Comparison of ENCODE assay signal across 14 mouse cellular contexts in the genomic region with DNA sequence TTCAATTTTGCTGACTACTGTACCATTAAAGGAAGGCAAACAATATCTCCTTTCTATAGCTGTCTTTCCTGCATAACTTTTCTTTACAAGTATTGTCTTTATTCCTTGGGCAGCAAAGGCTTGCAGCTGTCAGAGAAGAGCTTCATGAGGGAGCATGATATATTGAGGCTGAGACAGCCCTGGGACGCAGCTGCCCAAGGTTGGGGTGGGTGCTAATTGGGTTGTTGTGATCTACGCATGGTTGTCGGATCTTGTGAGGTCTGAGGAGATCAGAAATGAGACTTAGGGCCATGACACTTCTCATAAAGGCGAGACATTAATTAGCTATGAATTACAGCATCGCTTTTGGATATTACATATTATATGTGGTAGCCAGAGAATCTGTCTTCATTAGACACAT.
"Had no signal": no experiment of that assay in that cellular context is flagged by ENCODE, and none has a peak within 500 bp of the region (broad histone marks: within the 10 kb centered on the region; RNA-seq: fewer than 3 reads in every experiment).

No protein-coding gene starts in this region.

- H3K36me3 ChIP-seq: limb, embryonic 10.5 days; liver, embryonic 15.5 days had no signal

- H3K9ac ChIP-seq: liver, embryonic 15.5 days had no signal

- H3K4me3 ChIP-seq: layer of hippocampus, adult 2 months; limb, embryonic 10.5 days; liver, embryonic 15.5 days had no signal

- ATAC-seq: lung, postnatal 0 days had no signal

- H3K27me3 ChIP-seq: liver, embryonic 15.5 days had no signal

- H3K27ac ChIP-seq: kidney, postnatal 0 days; layer of hippocampus, adult 2 months; limb, embryonic 10.5 days; liver, embryonic 15.5 days had no signal

- H3K4me2 ChIP-seq: liver, embryonic 11.5 days; liver, embryonic 15.5 days had no signal

- DNase-seq: kidney, adult 11 months; kidney, adult 9 months; kidney, postnatal 4 days; lung, adult 2 months; lung, postnatal 36 days; right cerebral cortex, adult 18-20 months; right cerebral cortex, postnatal 25 days; thymus, postnatal 36 days had no signal

- H3K9me3 ChIP-seq: limb, embryonic 10.5 days; liver, embryonic 15.5 days had no signal

- H3K4me1 ChIP-seq: limb, embryonic 10.5 days; liver, embryonic 15.5 days had no signal
